Mouse (Mus musculus): ENCODE data around the gene Sirpa. TPM values are rescaled to one million over a fixed set of nuclear protein-coding genes. Genes with fewer than 3 reads are reported as not detected.

Sirpa gene
- polyA plus RNA-seq, 1 experiment from 2014 or later = 110 TPM

- DNase-seq (ENCODE audit: low read depth, low spot score) = no peak
- no peak for TF ChIP-seq CTCF (IDR thresholded peaks at IDR 0.05)
- no peak for ATAC-seq
- H3K27me3 ChIP-seq = peaks cover 16% of the 10 kb centered on the region
- in situ Hi-C loops (cut with MboI; ENCODE audit: low pct_unique_long_range_greater_than_20kb) = no loop called here
- POLR2A ChIA-PET = no interaction called here
- CTCF ChIA-PET = no interaction called here
These were observed 87.6 kb downstream of the Sirpa start for GRCm38 (mm10) chr2:129680236-129680635.

Other genes with a start within 250 kb of the Sirpa start
- gene Il1b, start 221.7 kb upstream of the Sirpa start, polyA plus RNA-seq (2021) = not detected
- not detected for gene F830045P16Rik, start 56.2 kb upstream of the Sirpa start, polyA plus RNA-seq (2021)
- not detected for gene Pdyn, start 107.0 kb downstream of the Sirpa start, polyA plus RNA-seq (2021)
- 14.2 TPM for gene Stk35, start 207.7 kb downstream of the Sirpa start, polyA plus RNA-seq (2021)

All from Patski (cell line).